Mouse (Mus musculus) midbrain, embryonic 16.5 days (tissue): ENCODE measurements around the gene Gm21973. TPM values are rescaled to one million over a fixed set of nuclear protein-coding genes. Genes with fewer than 3 reads are reported as not detected.

Source experiments
- ATAC-seq: fragments of 200-750 bp; cut with Nextera tagmentation; 2 replicates; pipeline ENCODE4 v1.8.0; 2017; ENCODE audit warnings: moderate TSS enrichment
- H3K27ac ChIP-seq: fragments of 300-500 bp; sonication (generic); 2 replicates; pipeline ENCODE4 v1.5.1; 2014; ENCODE audit warnings: mild to moderate bottlenecking, low read length, mixed read lengths
- H3K27me3 ChIP-seq: fragments of 300-500 bp; sonication (generic); 2 replicates; pipeline ENCODE4 v1.6.1; 2014; ENCODE audit warnings: low read depth, low read length, mixed read lengths; ENCODE audit not compliant: control insufficient read depth, insufficient read depth
- H3K36me3 ChIP-seq: fragments of 300-500 bp; sonication (generic); 2 replicates; pipeline ENCODE4 v1.6.1; 2014; ENCODE audit warnings: mild to moderate bottlenecking, low read length, moderate library complexity, mixed read lengths; ENCODE audit not compliant: control insufficient read depth, insufficient read depth
- H3K4me1 ChIP-seq: fragments of 300-500 bp; sonication (generic); 2 replicates; pipeline ENCODE4 v1.6.1; 2014; ENCODE audit warnings: mild to moderate bottlenecking, low read length, mixed read lengths; ENCODE audit not compliant: control insufficient read depth, insufficient read depth
- H3K4me2 ChIP-seq: fragments of 300-500 bp; sonication (generic); 2 replicates; pipeline ENCODE4 v1.6.1; 2014; ENCODE audit warnings: mild to moderate bottlenecking, low read length, mixed read lengths
- H3K4me3 ChIP-seq: fragments of 300-500 bp; sonication (generic); 2 replicates; pipeline ENCODE4 v1.5.1; 2014; ENCODE audit warnings: low read depth, mild to moderate bottlenecking, low read length, moderate library complexity, mixed read lengths
- H3K9ac ChIP-seq: fragments of 300-500 bp; sonication (generic); 2 replicates; pipeline ENCODE4 v1.6.1; 2014; ENCODE audit warnings: low read depth, low read length, mixed read lengths
- H3K9me3 ChIP-seq: fragments of 300-500 bp; sonication (generic); replicated peaks from 2 replicates; pipeline ENCODE4 v1.6.1; 2014; ENCODE audit warnings: mild to moderate bottlenecking, low read length, mixed read lengths; ENCODE audit not compliant: control insufficient read depth, poor library complexity, severe bottlenecking
- WGBS: fragments of 180-500 bp; shearing (Covaris S2); extraction: QIAGEN DNeasy Blood & Tissue Kit; methylation state at CpG from one replicate; pipeline ENCODE4 v1.1.7; 2014; 5-methylcytosine and 5-hydroxymethylcytosine counted together
- polyA plus RNA-seq: library from polyadenylated mRNA; unstranded; fragments of >200 nt; fragmentation: Nextera tagmentation; extraction: Ambion mirVana; gene quantifications from 2 replicates; pipeline ENCODE4 v1.2.1, GENCODE M21; 2015

Gm21973 gene
- polyA plus RNA-seq, 1 experiment from 2014 or later: not detected

GRCm38 (mm10) chr15:10421785-10422144 lies 96.6 kb downstream of the Gm21973 start:
- Histone ChIP-seq H3K36me3 (no peaks in the 10 kb centered on the region), H3K9ac (no peak overlapping the region), H3K4me3 (no peak overlapping the region), H3K27ac (no peak overlapping the region), H3K9me3 (no peaks in the 10 kb centered on the region), H3K4me2 (no peak overlapping the region), H3K27me3 (no peaks in the 10 kb centered on the region), H3K4me1 (no peaks in the 10 kb centered on the region; the same call in 1 of the 2 replicates)
- no peak for ATAC-seq
- 30% methylated on average over 1 of the region's 1 CpGs for WGBS

Other genes with a start within 250 kb of the Gm21973 start
- 2.6 and 3.4 TPM in 2 replicates for gene Prlr, start 148.1 kb upstream of the Gm21973 start, polyA plus RNA-seq
- not detected in 2 replicates for gene Agxt2, start 33.2 kb downstream of the Gm21973 start, polyA plus RNA-seq
- gene Dnajc21, start 145.1 kb downstream of the Gm21973 start, polyA plus RNA-seq: 8.3 and 8.5 TPM in 2 replicates
- 54.8 and 62.7 TPM in 2 replicates for gene Brix1, start 160.6 kb downstream of the Gm21973 start, polyA plus RNA-seq
- 20.1 and 24.2 TPM in 2 replicates for gene Rad1, start 160.6 kb downstream of the Gm21973 start, polyA plus RNA-seq
- 0.10 TPM in 1 of 2 replicates, not detected in the other for gene Ttc23l, start 233.3 kb downstream of the Gm21973 start, polyA plus RNA-seq